Mouse (Mus musculus) heart, adult 2 months (tissue): Measurements from ENCODE around the gene Tmem80. TPM values are rescaled to one million over a fixed set of nuclear protein-coding genes. Genes with fewer than 3 reads are reported as not detected.

Experiments
- DNase-seq, 2 experiments: peaks; one replicate each; pipeline ENCODE4 v3.0.0; 2021
- H3K27ac ChIP-seq: fragments of 200-600 bp; 2 replicates; pipeline ENCODE4 v1.8.1; 2022
- H3K27me3 ChIP-seq: fragments of 200-500 bp; 2 replicates; pipeline ENCODE4 v1.6.1; 2012; ENCODE audit warnings: mild to moderate bottlenecking, low read length, inconsistent platforms, mixed read lengths; ENCODE audit not compliant: control insufficient read depth, insufficient read depth
- H3K36me3 ChIP-seq: fragments of 200-500 bp; 2 replicates; pipeline ENCODE4 v1.6.1; 2012; ENCODE audit warnings: low read length, inconsistent platforms; ENCODE audit not compliant: control insufficient read depth, insufficient read depth
- H3K4me1 ChIP-seq: fragments of 200-500 bp; 2 replicates; pipeline ENCODE4 v1.6.1; 2011; ENCODE audit warnings: low read length; ENCODE audit not compliant: control insufficient read depth, insufficient read depth
- H3K4me3 ChIP-seq: fragments of 200-600 bp; 2 replicates; pipeline ENCODE4 v1.8.1; 2022
- H3K79me2 ChIP-seq: fragments of 200-500 bp; replicated peaks from 2 replicates; pipeline ENCODE4 v1.6.1; 2012; ENCODE audit warnings: mild to moderate bottlenecking, inconsistent platforms, low read length, moderate library complexity, mixed read lengths; ENCODE audit not compliant: control insufficient read depth, insufficient read depth
- H3K9ac ChIP-seq: fragments of 200-500 bp; 2 replicates; pipeline ENCODE4 v1.6.1; 2012; ENCODE audit warnings: low read depth, mild to moderate bottlenecking, control low read depth, inconsistent platforms, low read length, mixed read lengths
- CTCF ChIP-seq: fragments of 200-600 bp; IDR thresholded peaks from 2 replicates; pipeline ENCODE4 v1.8.1; 2022; ENCODE audit warnings: antibody characterized with exemption, mild to moderate bottlenecking, moderate library complexity
- EP300 ChIP-seq: fragments of 200-500 bp; IDR thresholded peaks from 2 replicates; pipeline ENCODE4 v1.6.1; 2011; ENCODE audit warnings: low read depth, low read length, control low read depth; ENCODE audit not compliant: insufficient read depth
- POLR2A ChIP-seq: fragments of 200-500 bp; IDR thresholded peaks from 2 replicates; pipeline ENCODE4 v1.6.1; 2011; ENCODE audit warnings: mild to moderate bottlenecking, low read depth, low read length, control low read depth; ENCODE audit not compliant: insufficient read depth
- WGBS: fragments of 180-500 bp; shearing (Covaris S2); methylation state at CpG from one replicate; pipeline ENCODE4 v1.1.7; 2018; 5-methylcytosine and 5-hydroxymethylcytosine counted together
- intact Hi-C: fragments of 180-260 bp; cut with DNase I; formaldehyde crosslinking; loops from one replicate; pipeline ENCODE4 v1.15.1; 2025
- polyA plus RNA-seq: library from polyadenylated mRNA; depleted of rRNA; stranded (reverse); fragments of >200 nt; gene quantifications from 2 replicates; pipeline ENCODE4 v1.2.3, GENCODE M21; 2012
- total RNA-seq, 2 experiments: library from RNA; stranded (reverse); gene quantifications; 2 replicates each; pipeline ENCODE4 v1.2.3; 2021

Gene Tmem80
- total and polyA plus RNA-seq, 3 experiments, result 13.5 to 28.9 (median 14.9) TPM

DNA sequence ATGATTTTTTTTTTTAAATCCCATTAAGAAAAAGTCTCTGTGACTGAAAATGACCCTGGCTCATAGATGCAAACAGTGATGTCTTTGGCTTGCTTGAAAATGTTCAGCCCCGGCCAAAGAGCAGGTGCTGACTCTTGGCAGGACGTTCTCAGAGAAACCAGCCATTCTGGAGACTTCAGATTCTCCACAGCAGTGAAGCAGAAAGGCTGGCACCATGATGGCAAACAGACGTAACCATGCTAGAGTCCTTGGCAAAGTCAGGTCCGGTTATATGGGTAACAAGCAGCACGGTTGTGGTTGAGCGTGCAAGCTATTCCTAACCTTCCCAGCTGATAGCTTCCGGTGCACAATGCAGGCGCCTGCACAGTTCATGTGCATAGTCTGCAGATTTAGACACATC is 28.4 kb upstream of the Tmem80 start:
- Histone ChIP-seq H3K4me1 (peaks cover 2% of the 10 kb centered on the region), H3K27me3 (peaks cover 4% of the 10 kb centered on the region; the same call in 1 of the 2 replicates), H3K79me2 (no peaks in the 10 kb centered on the region), H3K9ac (no peak overlapping the region), H3K36me3 (no peaks in the 10 kb centered on the region), H3K4me3 (no peak overlapping the region), H3K27ac (no peak overlapping the region)
- no peak for DNase-seq
- no peak for TF ChIP-seq POLR2A
- TF ChIP-seq CTCF, result no peak
- no peak for TF ChIP-seq EP300
- 95% methylated on average over 8 of the region's 8 CpGs for WGBS
- intact Hi-C loops, result no loop called here

- H3K36me3 ChIP-seq, result no peaks in the 10 kb centered on the region
- intact Hi-C loops, result no loop called here
- WGBS, result 98% methylated on average over 9 of the region's 9 CpGs
Observed at GRCm38 (mm10) chr7:141301386-141301785, 26.2 kb upstream of the Tmem80 start.

DNA sequence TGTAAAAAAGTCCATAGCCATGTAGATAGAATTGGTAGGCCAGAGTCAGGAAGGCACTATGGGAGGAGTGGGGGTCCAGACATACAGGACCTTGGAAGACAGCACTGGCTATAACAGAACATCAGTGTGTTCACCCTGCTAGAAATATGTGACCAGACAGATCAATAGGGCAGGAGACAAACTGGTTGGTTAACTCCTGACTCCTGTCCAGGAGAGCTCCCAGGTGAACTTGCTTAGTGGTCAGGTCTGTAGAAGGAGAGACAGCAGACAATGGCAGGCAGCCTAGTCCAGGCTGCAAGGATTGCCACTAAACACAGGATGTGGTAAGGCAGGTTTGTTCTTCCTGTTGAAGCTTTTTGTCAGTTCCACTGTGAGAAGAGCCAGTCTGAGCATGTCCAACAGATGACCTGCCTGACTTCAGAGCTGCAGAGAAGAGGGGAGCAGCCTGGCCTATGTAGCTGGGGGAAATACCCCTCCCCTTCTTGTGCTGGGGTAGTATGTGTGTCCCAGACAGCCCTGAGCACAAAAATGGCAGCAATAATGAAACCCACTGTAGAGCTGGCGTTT is 24.8 kb upstream of the Tmem80 start:
- no peaks in the 10 kb centered on the region for H3K36me3 ChIP-seq
- H3K9ac ChIP-seq, result no peak overlapping the region
- no peak overlapping the region for H3K27ac ChIP-seq
- TF ChIP-seq EP300, result no peak
- TF ChIP-seq POLR2A, result no peak
- TF ChIP-seq CTCF, result no peak
- no peaks in the 10 kb centered on the region for H3K79me2 ChIP-seq
- H3K4me1 ChIP-seq, result no peaks in the 10 kb centered on the region
- no peak for DNase-seq
- no peak overlapping the region for H3K4me3 ChIP-seq
- WGBS, result 90% methylated on average over 1 of the region's 1 CpGs
- intact Hi-C loops, result no loop called here
- H3K27me3 ChIP-seq, result no peaks in the 10 kb centered on the region

More at GRCm38 (mm10) chr7:141301386-141301785, 26.2 kb upstream of the Tmem80 start:
- TF ChIP-seq CTCF (no peak), POLR2A (no peak), EP300 (no peak)
- no peaks in the 10 kb centered on the region for H3K79me2 ChIP-seq
- H3K9ac ChIP-seq, result no peak overlapping the region
- H3K27ac ChIP-seq, result no peak overlapping the region
- H3K4me1 ChIP-seq, result no peaks in the 10 kb centered on the region
- H3K4me3 ChIP-seq, result no peak overlapping the region
- no peaks in the 10 kb centered on the region for H3K27me3 ChIP-seq
- DNase-seq, result no peak

GRCm38 (mm10) chr7:141304537-141304936 is 23.0 kb upstream of the Tmem80 start:
- no peaks in the 10 kb centered on the region for H3K36me3 ChIP-seq
- H3K4me3 ChIP-seq, result no peak overlapping the region
- 88% methylated on average over 4 of the region's 4 CpGs for WGBS
- H3K4me1 ChIP-seq, result no peaks in the 10 kb centered on the region
- no peaks in the 10 kb centered on the region for H3K79me2 ChIP-seq
- no peak overlapping the region for H3K9ac ChIP-seq
- no peaks in the 10 kb centered on the region for H3K27me3 ChIP-seq
- TF ChIP-seq POLR2A (no peak), EP300 (no peak), CTCF (no peak)
- DNase-seq, result no peak
- no peak overlapping the region for H3K27ac ChIP-seq
- intact Hi-C loops, result no loop called here

DNA sequence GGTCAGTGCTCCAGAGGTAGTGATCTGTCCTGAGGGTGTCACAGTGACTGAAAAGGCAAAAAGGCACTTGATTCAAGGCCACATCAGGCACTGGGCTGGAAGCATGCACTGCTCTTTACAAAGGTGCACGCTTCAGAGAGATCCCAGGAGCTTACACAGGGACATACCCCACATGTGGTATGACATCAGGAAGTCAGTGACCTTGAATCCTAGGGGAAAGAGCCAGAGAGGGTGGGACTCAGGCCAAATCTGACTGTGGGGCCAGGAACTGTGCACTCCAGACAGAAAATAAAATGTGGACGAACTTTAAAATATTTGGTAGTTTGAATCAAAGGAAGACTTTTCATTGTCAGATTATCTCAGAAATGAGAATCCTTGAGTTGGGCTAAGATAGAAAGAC is 13.1 kb upstream of the Tmem80 start:
- Histone ChIP-seq H3K36me3 (no peaks in the 10 kb centered on the region; the same call in 1 of the 2 replicates), H3K4me1 (no peaks in the 10 kb centered on the region), H3K9ac (no peak overlapping the region), H3K79me2 (no peaks in the 10 kb centered on the region), H3K27ac (no peak overlapping the region), H3K4me3 (no peak overlapping the region), H3K27me3 (no peaks in the 10 kb centered on the region)
- intact Hi-C loops, result no loop called here
- TF ChIP-seq EP300, result no peak
- no peak for TF ChIP-seq CTCF
- TF ChIP-seq POLR2A, result no peak
- DNase-seq, result no peak
- WGBS, result 79% methylated on average over 2 of the region's 2 CpGs

GRCm38 (mm10) chr7:141315076-141315475 is 12.5 kb upstream of the Tmem80 start:
- Histone ChIP-seq H3K79me2 (no peaks in the 10 kb centered on the region), H3K36me3 (no peaks in the 10 kb centered on the region; the same call in 1 of the 2 replicates), H3K27me3 (no peaks in the 10 kb centered on the region), H3K4me3 (no peak overlapping the region), H3K4me1 (no peaks in the 10 kb centered on the region), H3K27ac (no peak overlapping the region), H3K9ac (no peak overlapping the region)
- intact Hi-C loops, result no loop called here
- 83% methylated on average over 8 of the region's 8 CpGs for WGBS
- TF ChIP-seq EP300 (no peak), CTCF (no peak), POLR2A (no peak)
- no peak for DNase-seq
